Mouse (Mus musculus) spleen, embryonic (tissue): ENCODE measurements around the gene Nrtn.

Experiments used
- CTCF ChIA-PET: fragments of 350-600 bp; sonication (Branson Sonifier 250); formaldehyde crosslinking; loops from one replicate; lab custom pipeline; 2022; lab: Charles Lee

Nrtn gene

GRCm38 (mm10) chr17:56723419-56724161, 33.7 kb downstream of the Nrtn start:
- CTCF ChIA-PET: interaction anchor here (0.5 kb wide), 1 partner anchor 156 kb away, joined by 5 read pairs; no protein-coding TSS in a partner anchor

DNA sequence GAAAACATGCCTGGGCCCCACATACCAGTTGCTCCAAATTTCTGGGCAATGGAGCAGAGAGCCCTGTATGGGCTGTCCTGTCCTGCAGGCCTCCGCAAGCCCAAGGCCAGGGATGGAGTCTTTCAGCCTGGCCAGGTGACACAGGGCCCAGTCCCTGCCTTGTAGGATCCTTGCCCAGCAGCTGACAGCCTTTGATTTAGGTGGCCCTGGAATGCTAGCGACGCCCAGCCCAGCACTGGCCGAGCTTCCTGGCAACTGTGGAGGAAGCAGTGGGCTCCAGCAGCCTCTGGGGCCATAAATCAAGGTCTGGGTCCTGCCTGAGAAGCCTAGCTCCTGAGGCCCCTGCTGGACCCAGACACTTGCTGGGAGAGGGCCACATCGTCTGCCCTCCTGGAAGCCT, 34.9 kb downstream of the Nrtn start:
- CTCF ChIA-PET: no interaction called here

DNA sequence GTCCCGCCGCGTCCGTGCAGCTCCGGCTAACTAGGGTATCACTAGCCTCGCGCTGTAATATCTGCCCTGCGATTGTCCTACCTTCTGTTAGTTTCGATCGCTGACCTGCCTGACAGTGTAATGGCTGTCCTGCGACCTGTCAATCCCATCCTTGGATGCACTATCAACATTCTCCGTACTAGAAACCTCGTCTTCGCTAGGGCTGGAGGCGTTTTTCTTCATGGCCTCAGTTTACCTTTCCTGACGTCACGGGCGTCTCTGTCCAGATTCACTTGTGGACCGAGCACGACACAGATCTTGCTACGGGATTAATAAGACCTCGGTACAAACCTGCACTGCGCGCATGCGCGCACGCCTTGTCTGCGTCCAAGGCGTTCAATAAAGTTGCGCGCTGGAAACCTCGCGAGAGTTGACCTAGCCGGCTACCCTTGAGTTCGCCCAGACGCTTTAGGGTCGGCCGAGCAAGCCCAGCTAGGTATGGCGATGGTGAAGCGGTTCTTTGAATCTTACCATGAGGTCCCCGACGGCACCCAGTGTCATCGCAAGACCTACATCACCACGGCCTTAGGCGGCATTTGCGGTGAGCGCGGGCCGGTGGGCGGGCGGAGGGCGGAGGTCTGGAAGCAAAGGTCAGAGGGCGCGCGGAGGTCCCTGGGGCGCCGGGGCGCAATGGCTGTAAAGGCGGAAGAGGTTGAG, 39.8 kb downstream of the Nrtn start, which contains the start of the genes Ndufa11 and Vmac:
Gene Ndufa11 (plus strand): TSS at position 405 of the 696 bp plus-strand sequence.
Gene Vmac (minus strand): TSS at position 660 of the 696 bp plus-strand sequence.
- CTCF ChIA-PET: interaction anchor here (0.6 kb wide), 1 partner anchor 48 kb away, joined by 5 read pairs; no protein-coding TSS in a partner anchor

DNA sequence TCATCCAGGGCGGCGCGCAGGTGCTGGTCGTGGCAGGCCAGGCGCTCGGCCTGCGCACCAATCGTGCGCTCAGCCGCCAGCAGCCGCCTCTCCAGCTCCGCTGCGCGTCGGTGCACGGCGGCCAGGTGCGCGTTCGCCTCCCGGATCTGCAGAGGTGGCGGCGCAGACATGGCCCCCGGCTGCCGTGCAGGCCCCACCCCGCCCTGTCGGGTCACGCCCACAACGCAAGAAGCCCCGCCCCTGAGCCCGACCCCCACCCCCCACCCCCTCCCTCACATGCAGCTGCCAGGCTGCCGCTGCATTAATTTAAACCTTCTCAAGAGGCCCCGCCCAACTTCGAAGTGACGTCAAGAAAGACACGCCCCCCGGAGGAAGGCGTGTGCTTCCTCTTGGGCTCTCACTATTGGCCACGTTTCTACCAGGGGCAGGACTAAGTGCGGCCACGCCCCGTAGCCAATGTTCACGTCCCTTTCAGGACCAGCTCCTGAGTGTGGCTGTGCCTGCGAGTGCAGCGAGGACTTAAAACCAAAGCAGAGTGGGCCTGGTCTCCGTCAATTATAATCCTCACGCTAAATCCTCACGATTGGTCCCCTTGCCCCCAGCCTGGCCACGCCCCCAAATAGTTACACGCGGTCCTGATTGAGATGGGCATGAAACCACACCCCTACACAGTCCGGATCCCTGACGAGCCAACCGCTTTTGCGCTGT, 40.5 kb downstream of the Nrtn start:
- CTCF ChIA-PET: interaction anchor here (0.6 kb wide), 1 partner anchor 48 kb away, joined by 5 read pairs; no protein-coding TSS in a partner anchor

GRCm38 (mm10) chr17:56715914-56716654, 41.2 kb downstream of the Nrtn start:
- CTCF ChIA-PET: interaction anchor here (0.6 kb wide), 1 partner anchor 104 kb away, joined by 4 read pairs; no protein-coding TSS in a partner anchor

GRCm38 (mm10) chr17:56715360-56715759, 42.0 kb downstream of the Nrtn start:
- CTCF ChIA-PET: interaction anchor here (0.6 kb wide), 1 partner anchor 105 kb away, joined by 4 read pairs; no protein-coding TSS in a partner anchor

DNA sequence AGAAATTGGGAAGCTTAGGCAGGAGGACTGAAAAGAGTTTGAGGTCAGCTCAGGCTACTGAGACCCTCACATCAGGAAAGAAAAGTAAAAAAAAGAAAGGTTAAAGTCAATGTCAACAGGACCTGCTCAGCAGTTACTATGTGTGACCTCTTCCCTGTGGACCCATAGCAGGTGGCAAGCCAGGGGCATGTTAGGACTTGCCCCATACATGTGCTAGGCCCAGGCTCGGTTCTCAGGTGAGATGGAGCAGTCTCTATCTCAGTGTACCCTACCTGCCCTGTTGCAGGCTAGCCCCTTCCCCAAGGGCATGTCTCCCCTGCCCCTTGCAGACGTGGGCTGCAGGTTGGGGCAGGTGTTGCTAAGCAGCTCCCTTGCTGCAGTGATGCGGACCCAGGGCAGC, 47.6 kb downstream of the Nrtn start:
- CTCF ChIA-PET: no interaction called here

- CTCF ChIA-PET: no interaction called here
Observed at GRCm38 (mm10) chr17:56708692-56709091, 48.6 kb downstream of the Nrtn start.

- CTCF ChIA-PET: interaction anchor here (0.6 kb wide), 1 partner anchor 51 kb away, joined by 3 read pairs; the partner anchor contains the start of gene Nrtn
Observed at GRCm38 (mm10) chr17:56706515-56706914, 50.8 kb downstream of the Nrtn start.

DNA sequence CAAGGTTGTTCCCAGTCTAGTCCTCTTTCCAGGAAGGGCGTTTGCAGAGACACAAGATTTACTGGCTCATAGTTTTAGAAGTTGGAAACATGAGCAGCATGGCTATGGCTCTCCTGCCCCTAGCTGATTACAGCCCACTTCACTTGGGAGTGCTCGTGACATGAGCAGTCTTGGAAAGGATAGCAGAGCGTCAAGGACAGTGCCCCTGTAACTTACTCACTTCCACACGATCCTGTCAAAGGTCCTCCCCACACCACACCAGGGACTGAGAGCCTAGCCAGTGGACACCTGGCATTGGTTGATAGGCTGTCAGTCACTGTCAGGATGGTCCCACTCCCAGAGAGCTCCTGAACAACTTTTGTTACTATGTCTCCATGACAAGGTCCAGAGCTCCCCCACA, 54.3 kb downstream of the Nrtn start:
- CTCF ChIA-PET: no interaction called here
